Mouse (Mus musculus) embryo, embryonic 10.5 days (tissue): ENCODE results near the gene Bola2.

Experiments
- DNase-seq: peaks from one replicate; pipeline ENCODE4 v3.0.0-alpha.2; 2015; ENCODE audit warnings: low spot score

Bola2 gene

GRCm38 (mm10) chr7:126689021-126689420, 6.2 kb upstream of the Bola2 start:
- DNase-seq, result no peak

GRCm38 (mm10) chr7:126690737-126691136, 4.5 kb upstream of the Bola2 start:
- no peak for DNase-seq

GRCm38 (mm10) chr7:126691676-126692075, 3.5 kb upstream of the Bola2 start:
- DNase-seq, result no peak

- no peak for DNase-seq
These were observed 2.8 kb upstream of the Bola2 start for GRCm38 (mm10) chr7:126692426-126692825.

- peak; percentile 91 for DNase-seq
These were observed 1.9 kb upstream of the Bola2 start for GRCm38 (mm10) chr7:126693256-126693655.

- DNase-seq, result no peak
These were observed 1.4 kb upstream of the Bola2 start for GRCm38 (mm10) chr7:126693781-126694180.

- DNase-seq, result peak; percentile 53
These were observed 655 bp upstream of the Bola2 start for GRCm38 (mm10) chr7:126694441-126695051.

GRCm38 (mm10) chr7:126695631-126696207, 518 bp downstream of the Bola2 start, which contains the start of gene Slx1b:
Slx1b (minus strand) TSS chr7:126695784.
- peak; percentile 98 for DNase-seq

- DNase-seq, result no peak
These were observed 1.1 kb downstream of the Bola2 start for GRCm38 (mm10) chr7:126696303-126696702.

- no peak for DNase-seq
These were observed 1.7 kb downstream of the Bola2 start for GRCm38 (mm10) chr7:126696886-126697285.

- DNase-seq, result no peak
These were observed 2.6 kb downstream of the Bola2 start for GRCm38 (mm10) chr7:126697838-126698237.

- DNase-seq, result no peak
These were observed 5.1 kb downstream of the Bola2 start for GRCm38 (mm10) chr7:126700063-126701015.

- peak; percentile 95 for DNase-seq
These were observed 5.9 kb downstream of the Bola2 start for GRCm38 (mm10) chr7:126701070-126701469.

GRCm38 (mm10) chr7:126701559-126702357, 6.6 kb downstream of the Bola2 start:
- DNase-seq, result peak; percentile 13

GRCm38 (mm10) chr7:126702358-126702757, 7.2 kb downstream of the Bola2 start:
- DNase-seq, result no peak

GRCm38 (mm10) chr7:126702861-126703756, 7.9 kb downstream of the Bola2 start:
- DNase-seq, result no peak

GRCm38 (mm10) chr7:126703757-126704077, 8.5 kb downstream of the Bola2 start:
- no peak for DNase-seq

GRCm38 (mm10) chr7:126704121-126704980, 9.2 kb downstream of the Bola2 start:
- DNase-seq, result peak; percentile 85

GRCm38 (mm10) chr7:126707442-126708174, 12.4 kb downstream of the Bola2 start, which contains the start of gene Coro1a:
Coro1a (minus strand) TSS chr7:126707787.
- no peak for DNase-seq
